Mouse (Mus musculus) spleen, adult 2 months (tissue): ENCODE results near the gene Ryr3. TPM values are rescaled to one million over a fixed set of nuclear protein-coding genes. Genes with fewer than 3 reads are reported as not detected.
A peak's percentile ranks its signal among the peaks of the same experiment; 100 is the strongest.

Experiments
- DNase-seq, 2 experiments: peaks; one replicate each; pipeline versions ENCODE4 v3.0.0 to v3.0.0-alpha.2; 2012 to 2021; ENCODE audit warnings: low spot score in 2 of 2, low read depth in 1 of 2
- H3K27ac ChIP-seq: fragments of 200-500 bp; 2 replicates; pipeline ENCODE4 v1.5.1; 2012; ENCODE audit warnings: low read length, inconsistent platforms; ENCODE audit not compliant: insufficient read depth
- H3K27me3 ChIP-seq: fragments of 200-500 bp; 2 replicates; pipeline ENCODE4 v1.6.1; 2012; ENCODE audit warnings: mild to moderate bottlenecking, moderate library complexity, low read length, inconsistent platforms; ENCODE audit not compliant: control insufficient read depth, insufficient read depth
- H3K36me3 ChIP-seq: fragments of 200-500 bp; 2 replicates; pipeline ENCODE4 v1.6.1; 2012; ENCODE audit warnings: mild to moderate bottlenecking, low read length, inconsistent platforms; ENCODE audit not compliant: control insufficient read depth, insufficient read depth
- H3K4me1 ChIP-seq: fragments of 200-500 bp; 2 replicates; pipeline ENCODE4 v1.6.1; 2011; ENCODE audit warnings: inconsistent platforms; ENCODE audit not compliant: control insufficient read depth, insufficient read depth, insufficient read length
- H3K4me3 ChIP-seq: fragments of 200-500 bp; 2 replicates; pipeline ENCODE4 v1.5.1; 2011; ENCODE audit warnings: mild to moderate bottlenecking, inconsistent platforms; ENCODE audit not compliant: insufficient read depth, insufficient read length; ENCODE audit errors: extremely low read depth
- CTCF ChIP-seq: fragments of 200-500 bp; IDR thresholded peaks from 2 replicates; pipeline ENCODE4 v1.5.1; 2011; ENCODE audit warnings: mild to moderate bottlenecking, inconsistent platforms; ENCODE audit not compliant: insufficient read depth, insufficient read length, insufficient replicate concordance; ENCODE audit errors: extremely low read depth
- POLR2A ChIP-seq: fragments of 200-500 bp; IDR thresholded peaks from 2 replicates; pipeline ENCODE4 v1.6.1; 2011; ENCODE audit warnings: low read depth, low read length, inconsistent platforms
- WGBS: fragments of 180-500 bp; shearing (Covaris S2); methylation state at CpG from one replicate; pipeline ENCODE4 v1.1.7; 2018; 5-methylcytosine and 5-hydroxymethylcytosine counted together
- polyA plus RNA-seq: library from polyadenylated mRNA; depleted of rRNA; stranded (reverse); fragments of >200 nt; gene quantifications from 2 replicates; pipeline ENCODE4 v1.2.3, GENCODE M21; 2012

Ryr3 gene
- polyA plus RNA-seq, 1 experiment, result 1.1 TPM

DNA sequence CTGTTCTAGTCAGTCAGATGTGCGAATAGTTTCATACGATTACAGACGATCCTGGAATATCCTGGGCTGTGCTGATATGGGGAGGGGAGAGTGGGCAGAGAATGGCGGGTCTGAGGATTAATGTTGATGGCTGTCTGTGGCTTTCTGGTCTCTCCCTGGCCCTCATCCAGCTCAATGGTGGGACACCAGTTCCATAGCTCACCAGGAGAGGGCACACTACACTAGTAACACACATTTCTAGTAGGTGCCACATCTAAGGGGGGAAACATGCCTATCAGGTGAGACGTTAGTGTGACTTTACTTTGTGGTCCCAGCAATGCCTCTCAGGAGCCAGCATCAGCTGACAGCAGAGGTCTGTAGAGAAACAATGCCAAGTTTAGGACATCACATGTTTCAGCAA, 451.9 kb downstream of the Ryr3 start:
- Histone ChIP-seq H3K27me3 (no peaks in the 10 kb centered on the region), H3K4me3 (no peak overlapping the region), H3K27ac (no peak overlapping the region), H3K36me3 (no peaks in the 10 kb centered on the region), H3K4me1 (no peaks in the 10 kb centered on the region)
- WGBS, result 58% methylated on average over 5 of the region's 5 CpGs
- peak in 1 of 2 experiments; percentile 6 for DNase-seq
- TF ChIP-seq POLR2A (no peak), CTCF (no peak)

DNA sequence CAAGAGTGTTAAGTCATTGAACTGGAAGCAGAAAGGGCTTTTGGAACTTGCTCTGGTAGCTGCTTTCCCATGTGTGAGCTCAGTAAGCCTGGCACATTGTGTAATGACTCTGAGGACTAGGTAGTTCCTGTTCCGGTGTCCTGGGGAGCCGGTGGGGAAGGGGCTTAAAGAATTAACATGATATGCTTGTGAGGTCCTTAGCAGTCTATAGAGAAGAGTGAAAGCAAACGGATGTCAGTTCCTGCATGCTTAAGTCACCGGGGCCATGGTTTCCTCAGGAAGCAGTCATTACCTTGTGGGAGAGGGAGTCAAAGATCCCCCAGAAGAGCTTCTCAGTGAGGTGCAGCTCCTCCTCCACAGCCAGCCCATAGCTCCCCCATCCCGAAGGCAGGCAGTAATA, 452.6 kb downstream of the Ryr3 start:
- DNase-seq, result no peak
- no peaks in the 10 kb centered on the region for H3K36me3 ChIP-seq
- WGBS, result 5% methylated on average over 5 of the region's 5 CpGs
- TF ChIP-seq CTCF (no peak), POLR2A (no peak)
- H3K4me1 ChIP-seq, result no peaks in the 10 kb centered on the region
- no peak overlapping the region for H3K27ac ChIP-seq
- no peaks in the 10 kb centered on the region for H3K27me3 ChIP-seq
- H3K4me3 ChIP-seq, result no peak overlapping the region

DNA sequence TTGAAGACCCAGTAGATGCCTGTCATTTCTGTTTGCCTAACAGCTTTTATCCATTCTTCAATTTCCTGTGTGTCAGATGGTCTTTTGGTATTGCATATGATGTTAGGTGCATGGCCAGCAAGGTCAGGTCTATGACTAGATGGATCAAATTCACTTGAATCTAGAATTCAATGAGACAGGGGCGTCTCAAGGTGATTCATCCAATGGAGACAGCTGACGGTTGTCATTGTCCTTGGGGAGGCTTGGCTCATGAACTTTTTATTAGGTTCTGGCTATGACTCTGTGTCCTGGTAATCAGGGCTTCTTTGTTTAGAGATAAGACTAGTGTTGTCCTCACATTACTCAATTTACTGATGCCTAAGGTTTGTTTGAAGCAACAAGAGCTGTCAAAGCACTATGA, 454.9 kb downstream of the Ryr3 start:
- no peaks in the 10 kb centered on the region for H3K27me3 ChIP-seq
- WGBS, result 87% methylated on average over 2 of the region's 2 CpGs
- H3K4me1 ChIP-seq, result no peaks in the 10 kb centered on the region
- no peak overlapping the region for H3K4me3 ChIP-seq
- no peaks in the 10 kb centered on the region for H3K36me3 ChIP-seq
- TF ChIP-seq CTCF (no peak), POLR2A (no peak)
- H3K27ac ChIP-seq, result no peak overlapping the region
- no peak for DNase-seq

DNA sequence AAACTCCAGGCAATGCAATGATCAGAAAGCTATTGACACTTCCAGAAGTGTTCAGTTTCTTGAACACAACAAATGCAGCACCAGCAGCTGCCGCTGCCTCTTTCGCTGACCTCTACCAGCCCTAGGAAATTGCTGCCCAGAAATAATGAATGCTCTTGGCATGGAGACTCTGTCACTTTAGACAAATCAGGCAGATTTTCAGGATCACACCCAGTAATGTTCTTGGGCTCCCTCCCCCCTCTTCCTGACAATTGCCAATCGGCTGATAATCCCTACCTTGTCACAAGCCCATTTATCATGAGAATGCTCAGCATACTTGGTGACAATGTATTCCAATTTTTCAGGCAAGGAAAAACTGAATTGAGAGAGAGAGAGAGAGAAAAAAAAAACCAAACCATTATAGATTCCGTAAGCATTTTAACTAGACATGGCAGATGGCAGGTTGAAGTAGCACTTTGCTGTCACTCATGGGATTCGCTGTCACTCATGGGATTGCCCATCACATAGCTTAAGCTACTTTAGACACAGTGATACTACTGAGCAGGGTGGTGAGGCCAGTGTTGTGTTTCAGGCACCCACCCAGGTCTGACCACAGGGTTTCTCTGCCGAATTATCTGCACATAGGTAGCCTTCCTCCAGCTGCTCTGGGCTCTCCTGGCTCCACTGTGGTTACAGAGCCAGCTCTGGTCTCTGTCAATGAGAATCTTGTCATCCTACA, 455.5 kb downstream of the Ryr3 start:
- no peaks in the 10 kb centered on the region for H3K36me3 ChIP-seq
- no peak for TF ChIP-seq CTCF
- no peak for TF ChIP-seq POLR2A
- WGBS, result 80% methylated on average over 6 of the region's 6 CpGs

DNA sequence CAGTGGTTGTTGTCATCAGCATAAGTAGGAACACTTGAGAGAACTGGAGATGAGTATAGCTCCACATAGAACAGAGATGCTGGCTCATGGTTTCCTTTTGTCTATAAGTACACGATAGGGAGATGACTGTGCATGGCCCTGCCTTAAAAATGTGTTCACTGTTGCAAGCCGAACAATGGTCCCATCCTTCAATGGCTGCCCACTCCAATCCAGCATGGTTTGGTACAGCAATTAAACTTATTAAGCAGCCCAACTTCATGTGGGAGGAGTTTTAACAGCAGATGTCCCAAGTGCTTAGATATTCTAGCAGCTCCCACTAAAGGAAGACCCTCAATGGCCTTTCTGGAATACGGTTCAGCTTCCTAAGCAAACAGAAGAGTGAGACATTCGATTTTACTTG, 456.2 kb downstream of the Ryr3 start:
- Histone ChIP-seq H3K27me3 (no peaks in the 10 kb centered on the region), H3K36me3 (no peaks in the 10 kb centered on the region), H3K27ac (no peak overlapping the region), H3K4me3 (no peak overlapping the region), H3K4me1 (no peaks in the 10 kb centered on the region)
- 75% methylated on average over 4 of the region's 4 CpGs for WGBS
- no peak for DNase-seq
- no peak for TF ChIP-seq POLR2A

More for the DNA sequence above, 455.5 kb downstream of the Ryr3 start:
- no peak overlapping the region for H3K27ac ChIP-seq
- DNase-seq, result no peak
- no peak overlapping the region for H3K4me3 ChIP-seq
- H3K27me3 ChIP-seq, result no peaks in the 10 kb centered on the region
- no peaks in the 10 kb centered on the region for H3K4me1 ChIP-seq

DNA sequence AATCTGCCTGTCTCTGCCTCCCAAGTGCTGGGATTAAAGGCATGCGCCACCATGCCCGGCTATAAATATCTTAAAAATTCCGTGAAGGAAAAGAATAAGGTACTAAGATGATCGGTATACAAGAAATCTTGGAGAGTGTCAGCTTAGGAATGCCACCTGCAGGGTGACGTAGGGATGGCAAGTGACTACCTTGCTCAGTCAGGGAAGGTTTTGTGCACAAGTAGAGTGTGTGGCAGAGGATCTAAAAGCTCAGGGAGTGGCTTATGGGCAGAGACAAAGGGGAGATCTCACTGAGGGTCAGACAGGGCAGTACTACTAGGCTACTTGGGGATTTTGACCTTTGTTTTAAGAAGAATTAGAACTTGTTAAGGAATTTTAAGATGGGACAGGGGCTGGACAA, 457.2 kb downstream of the Ryr3 start:
- no peaks in the 10 kb centered on the region for H3K4me1 ChIP-seq
- H3K4me3 ChIP-seq, result no peak overlapping the region
- WGBS, result 75% methylated on average over 5 of the region's 5 CpGs
- no peaks in the 10 kb centered on the region for H3K36me3 ChIP-seq
- DNase-seq, result no peak
- no peaks in the 10 kb centered on the region for H3K27me3 ChIP-seq
- no peak overlapping the region for H3K27ac ChIP-seq
- no peak for TF ChIP-seq POLR2A
- no peak for TF ChIP-seq CTCF

DNA sequence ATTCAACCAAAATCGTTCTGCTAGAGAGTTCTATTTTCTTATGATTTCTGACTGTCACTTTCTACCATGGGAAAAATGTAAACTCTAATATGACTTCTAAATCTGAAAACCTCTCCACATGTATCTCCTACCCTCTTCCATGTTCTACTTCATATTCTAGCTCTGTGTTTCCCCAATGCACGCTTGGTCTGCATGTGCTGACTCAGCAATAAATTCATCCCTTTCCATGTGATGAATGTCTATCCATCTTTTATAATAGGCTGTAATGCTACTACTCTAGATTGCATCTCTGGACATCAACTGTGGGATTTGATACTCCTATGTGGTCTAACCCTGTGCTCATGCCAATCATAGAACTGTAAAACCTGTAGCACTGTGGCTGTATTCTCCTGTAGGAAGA, 458.2 kb downstream of the Ryr3 start:
- H3K4me1 ChIP-seq, result no peaks in the 10 kb centered on the region
- WGBS, result 90% methylated on average over 2 of the region's 2 CpGs
- no peak for DNase-seq
- H3K27me3 ChIP-seq, result no peaks in the 10 kb centered on the region
- no peak for TF ChIP-seq CTCF
- TF ChIP-seq POLR2A, result no peak
- H3K4me3 ChIP-seq, result no peak overlapping the region
- no peaks in the 10 kb centered on the region for H3K36me3 ChIP-seq
- no peak overlapping the region for H3K27ac ChIP-seq
